In the genomic region with DNA sequence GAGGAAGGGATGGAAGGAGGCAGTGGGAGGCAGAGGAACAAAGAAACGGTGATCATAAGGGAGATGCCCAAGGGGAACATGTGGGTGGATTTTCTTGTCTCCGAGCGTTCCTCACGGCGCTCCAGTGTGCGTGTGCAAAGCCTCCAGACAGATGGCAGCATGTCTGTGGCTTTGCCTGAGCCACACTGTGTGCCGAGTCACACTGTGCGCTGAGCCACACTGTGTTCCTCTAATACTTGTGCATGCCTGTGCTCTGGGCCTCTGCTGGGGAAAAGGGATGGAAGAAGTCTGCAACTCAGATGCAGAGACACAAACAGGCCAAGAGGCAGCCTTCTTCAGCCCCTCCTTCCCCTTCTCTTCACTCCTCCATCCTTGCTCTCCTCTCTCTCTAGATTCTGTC, we compare ENCODE assay signal across 20 mouse cellular contexts. TPM values are rescaled to one million over a fixed set of nuclear protein-coding genes. Genes with fewer than 3 reads are reported as not detected.
DNase-seq lines count a peak whose midpoint lies in the region; ATAC-seq and TF ChIP-seq lines count a peak whose summit lies in the region.
"Had no signal": no experiment of that assay in that cellular context is flagged by ENCODE, and none has a peak within 500 bp of the region (broad histone marks: within the 10 kb centered on the region; RNA-seq: fewer than 3 reads in every experiment).

No protein-coding gene starts in this region.

- no peak for TF ChIP-seq RAD21 in MEL (IDR thresholded peaks at IDR 0.05; ENCODE audit: low read depth, low read length)

- H3K9me3 ChIP-seq in liver, embryonic 13.5 days (replicated peaks) = no peaks in the 10 kb centered on the region
- H3K9me3 ChIP-seq in liver, embryonic 11.5 days (ENCODE audit: control insufficient read depth, low read length) = no peaks in the 10 kb centered on the region
- no peaks in the 10 kb centered on the region for H3K9me3 ChIP-seq in MEL (replicated peaks; ENCODE audit: insufficient read depth, low read length)
- no peaks in the 10 kb centered on the region for H3K9me3 ChIP-seq in embryonic facial prominence, embryonic 13.5 days
- H3K9me3 ChIP-seq in limb, embryonic 13.5 days = no peaks in the 10 kb centered on the region
- H3K9me3 ChIP-seq: hindbrain, embryonic 10.5 days had no signal

- no peak for TF ChIP-seq POLR2A in MEL (IDR thresholded peaks at IDR 0.05; ENCODE audit: control insufficient read depth in 1 of 2, insufficient read depth in 1 of 2, low read depth in 1 of 2, low read length in 2 of 2, poor library complexity in 1 of 2)

- no peak for TF ChIP-seq CTCF in MEL (IDR thresholded peaks at IDR 0.05 in 2 of 3, conservative IDR thresholded peaks at IDR 0.05 in 1 of 3; ENCODE audit: control insufficient read depth in 1 of 3, insufficient read depth in 1 of 3, low read depth in 2 of 3, low read length in 3 of 3, poor library complexity in 1 of 3, severe bottlenecking in 1 of 3)

- H3K9ac ChIP-seq in liver, embryonic 13.5 days = no peak overlapping the region; the same call in 1 of the 2 replicates
- H3K9ac ChIP-seq in liver, embryonic 11.5 days (ENCODE audit: low read depth, low read length) = no peak overlapping the region
- no peak overlapping the region for H3K9ac ChIP-seq in MEL (ENCODE audit: control insufficient read depth, low read depth, low read length, poor library complexity, severe bottlenecking)
- no peak overlapping the region for H3K9ac ChIP-seq in embryonic facial prominence, embryonic 13.5 days
- H3K9ac ChIP-seq in limb, embryonic 13.5 days = peak overlapping the region; percentile 45; the same call in 1 of the 2 replicates

- H3K79me2 ChIP-seq in MEL (ENCODE audit: control insufficient read depth, insufficient read depth, low read length, poor library complexity) = peaks cover 1% of the 10 kb centered on the region; the same call in 1 of the 2 replicates

- peaks cover 31% of the 10 kb centered on the region for H3K36me3 ChIP-seq in liver, embryonic 13.5 days
- H3K36me3 ChIP-seq in liver, embryonic 11.5 days (ENCODE audit: control insufficient read depth, insufficient read depth, low read length) = no peaks in the 10 kb centered on the region
- H3K36me3 ChIP-seq in MEL (ENCODE audit: control insufficient read depth in 1 of 2, insufficient read depth in 2 of 2, low read length in 2 of 2) = peaks cover 0 to 10% of the 10 kb centered on the region in 2 experiments; a peak in 2 of 4 replicates
- no peaks in the 10 kb centered on the region for H3K36me3 ChIP-seq in embryonic facial prominence, embryonic 13.5 days
- no peaks in the 10 kb centered on the region; the same call in 1 of the 2 replicates for H3K36me3 ChIP-seq in limb, embryonic 13.5 days
- H3K36me3 ChIP-seq: hindbrain, embryonic 10.5 days had no signal

- peaks cover 9% of the 10 kb centered on the region; the same call in 1 of the 2 replicates for H3K27me3 ChIP-seq in liver, embryonic 13.5 days
- peaks cover 23% of the 10 kb centered on the region for H3K27me3 ChIP-seq in liver, embryonic 11.5 days (replicated peaks; ENCODE audit: control insufficient read depth, insufficient read depth, low read length)
- no peaks in the 10 kb centered on the region for H3K27me3 ChIP-seq in MEL (ENCODE audit: control insufficient read depth in 1 of 2, insufficient read depth in 2 of 2, low read length in 2 of 2)
- H3K27me3 ChIP-seq in embryonic facial prominence, embryonic 13.5 days = peaks cover 36% of the 10 kb centered on the region
- peaks cover 30% of the 10 kb centered on the region for H3K27me3 ChIP-seq in limb, embryonic 13.5 days

- WGBS in liver, embryonic 13.5 days (ENCODE audit: insufficient replicate concordance) = 76% methylated on average over 8 of the region's 8 CpGs
- 70% methylated on average over 8 of the region's 8 CpGs for WGBS in liver, embryonic 11.5 days
- 59% methylated on average over 8 of the region's 8 CpGs for WGBS in embryonic facial prominence, embryonic 13.5 days
- 74% methylated on average over 8 of the region's 8 CpGs for WGBS in limb, embryonic 13.5 days

- H3K27ac ChIP-seq in liver, embryonic 13.5 days = peak overlapping the region; percentile 44
- H3K27ac ChIP-seq in liver, embryonic 11.5 days (ENCODE audit: low read depth, low read length) = no peak overlapping the region
- no peak overlapping the region for H3K27ac ChIP-seq in MEL (ENCODE audit: control insufficient read depth, low read depth, low read length)
- peak overlapping the region; percentile 57; the same call in 1 of the 2 replicates for H3K27ac ChIP-seq in embryonic facial prominence, embryonic 13.5 days
- H3K27ac ChIP-seq in limb, embryonic 13.5 days = peak overlapping the region; percentile 52; the same call in 1 of the 2 replicates
- H3K27ac ChIP-seq: hindbrain, embryonic 10.5 days; kidney, postnatal 0 days had no signal

- H3K4me1 ChIP-seq in liver, embryonic 13.5 days (replicated peaks) = peaks cover 84% of the 10 kb centered on the region
- peaks cover 23% of the 10 kb centered on the region for H3K4me1 ChIP-seq in liver, embryonic 11.5 days (replicated peaks; ENCODE audit: control insufficient read depth, insufficient read depth, low read length)
- peaks cover 8 to 10% of the 10 kb centered on the region in 2 experiments for H3K4me1 ChIP-seq in MEL (ENCODE audit: control insufficient read depth in 1 of 2, insufficient read depth in 2 of 2, low read length in 2 of 2)
- peaks cover 54% of the 10 kb centered on the region for H3K4me1 ChIP-seq in embryonic facial prominence, embryonic 13.5 days
- peaks cover 40% of the 10 kb centered on the region for H3K4me1 ChIP-seq in limb, embryonic 13.5 days

- H3K4me2 ChIP-seq in liver, embryonic 13.5 days = no peak overlapping the region
- no peak overlapping the region for H3K4me2 ChIP-seq in liver, embryonic 11.5 days
- H3K4me2 ChIP-seq in embryonic facial prominence, embryonic 13.5 days = no peak overlapping the region
- no peak overlapping the region for H3K4me2 ChIP-seq in limb, embryonic 13.5 days (replicated peaks)
- H3K4me2 ChIP-seq: midbrain, embryonic 11.5 days had no signal

- DNase-seq in liver, embryonic 13.5 days = no peak
- no peak for DNase-seq in liver, embryonic 11.5 days (ENCODE audit: low spot score)
- no peak for DNase-seq in MEL (ENCODE audit: low read depth, low spot score)
- DNase-seq in embryo, embryonic 10.5 days (ENCODE audit: low spot score) = no peak
- DNase-seq in adrenal gland, postnatal 14 days = no peak
- no peak for DNase-seq in thymus, adult 18-20 months
- DNase-seq: B cell, adult 2 months; cerebellum, adult 9-10 months; gastrocnemius, postnatal 36 days; kidney, adult 18-20 months; retina, postnatal 1 day; right cerebral cortex, postnatal 4 days; thymus, postnatal 25 days had no signal

- no peak for ATAC-seq in liver, embryonic 13.5 days (ENCODE audit: low read depth)
- ATAC-seq in liver, embryonic 11.5 days (replicated peaks; ENCODE audit: low FRiP score) = no peak
- ATAC-seq in embryonic facial prominence, embryonic 13.5 days (ENCODE audit: insufficient number of reproducible peaks, insufficient read depth, low FRiP score, low TSS enrichment, low read depth) = no peak
- ATAC-seq in limb, embryonic 13.5 days (ENCODE audit: low FRiP score, low read depth) = no peak
- ATAC-seq: forebrain, embryonic 14.5 days had no signal

- TF ChIP-seq EP300 in MEL (IDR thresholded peaks at IDR 0.05; ENCODE audit: low read depth in 1 of 2, low read length in 2 of 2) = no peak

- no peak overlapping the region for H3K4me3 ChIP-seq in liver, embryonic 13.5 days (replicated peaks)
- no peak overlapping the region for H3K4me3 ChIP-seq in liver, embryonic 11.5 days (ENCODE audit: low read depth, low read length)
- H3K4me3 ChIP-seq in MEL (ENCODE audit: control insufficient read depth in 1 of 2, insufficient read depth in 1 of 2, low read depth in 2 of 2, low read length in 2 of 2) = no peak overlapping the region
- no peak overlapping the region for H3K4me3 ChIP-seq in embryonic facial prominence, embryonic 13.5 days
- no peak overlapping the region for H3K4me3 ChIP-seq in limb, embryonic 13.5 days
- H3K4me3 ChIP-seq: erythroblast, embryonic 14.5 days; hindbrain, embryonic 10.5 days had no signal

RNA-seq across cellular contexts. Expression of a gene that starts 6.0 kb away (rescaled TPM):
- 20.1 and 20.2 TPM in 2 replicates for polyA plus RNA-seq in liver, embryonic 13.5 days (2015; fragmentation: Nextera tagmentation; extraction: Ambion mirVana)
- 12.6 and 17.2 TPM in 2 replicates for polyA plus RNA-seq in liver, embryonic 11.5 days (2014; fragmentation: Nextera tagmentation; extraction: Ambion mirVana)
- total RNA-seq in MEL (2012; rRNA removed) = 17.9 and 18.7 TPM in 2 replicates
- polyA plus RNA-seq in MEL (2012; ENCODE audit: insufficient read depth in 1 of 2, insufficient read length in 2 of 2, low read depth in 1 of 2, low replicate concordance in 2 of 2, missing spikeins in 1 of 2) = 10 to 100 TPM in 1 of 2 experiments, not detected in 1; 22.3 TPM
- polyA plus RNA-seq in embryonic facial prominence, embryonic 13.5 days (2015; fragmentation: Nextera tagmentation; extraction: Ambion mirVana) = 11.5 and 12.8 TPM in 2 replicates
- 16.2 and 16.5 TPM in 2 replicates for polyA plus RNA-seq in limb, embryonic 13.5 days (2015; fragmentation: Nextera tagmentation; extraction: Ambion mirVana)
- 8.3 and 13.0 TPM in 2 replicates for total RNA-seq in adrenal gland, postnatal 14 days (2021)

RNA-seq across cellular contexts. Expression of a gene that starts 6.7 kb away (rescaled TPM):
- 2.1 and 2.2 TPM in 2 replicates for polyA plus RNA-seq in liver, embryonic 13.5 days (2015; fragmentation: Nextera tagmentation; extraction: Ambion mirVana)
- 5.0 and 6.2 TPM in 2 replicates for polyA plus RNA-seq in liver, embryonic 11.5 days (2014; fragmentation: Nextera tagmentation; extraction: Ambion mirVana)
- total RNA-seq in MEL (2012; rRNA removed) = 0.77 and 0.78 TPM in 2 replicates
- polyA plus RNA-seq in MEL (2012; ENCODE audit: insufficient read depth in 1 of 2, insufficient read length in 2 of 2, low read depth in 1 of 2, low replicate concordance in 2 of 2, missing spikeins in 1 of 2) = 1 to 10 TPM in 1 of 2 experiments, not detected in 1; 1.0 TPM
- 20.9 and 24.1 TPM in 2 replicates for polyA plus RNA-seq in embryonic facial prominence, embryonic 13.5 days (2015; fragmentation: Nextera tagmentation; extraction: Ambion mirVana)
- polyA plus RNA-seq in limb, embryonic 13.5 days (2015; fragmentation: Nextera tagmentation; extraction: Ambion mirVana) = 34.4 and 36.3 TPM in 2 replicates
- 2.8 and 4.1 TPM in 2 replicates for total RNA-seq in adrenal gland, postnatal 14 days (2021)

RNA-seq across cellular contexts. Expression of a gene that starts 27.0 kb away (rescaled TPM):
- polyA plus RNA-seq in liver, embryonic 13.5 days (2015; fragmentation: Nextera tagmentation; extraction: Ambion mirVana) = 186 and 197 TPM in 2 replicates
- polyA plus RNA-seq in liver, embryonic 11.5 days (2014; fragmentation: Nextera tagmentation; extraction: Ambion mirVana) = 220 and 230 TPM in 2 replicates
- total RNA-seq in MEL (2012; rRNA removed) = 206 and 259 TPM in 2 replicates
- polyA plus RNA-seq in MEL (2012; ENCODE audit: insufficient read depth in 1 of 2, insufficient read length in 2 of 2, low read depth in 1 of 2, low replicate concordance in 2 of 2, missing spikeins in 1 of 2) = 100 to 1,000 TPM in 1 of 2 experiments, not detected in 1; 500 TPM
- polyA plus RNA-seq in embryonic facial prominence, embryonic 13.5 days (2015; fragmentation: Nextera tagmentation; extraction: Ambion mirVana) = 177 and 206 TPM in 2 replicates
- polyA plus RNA-seq in limb, embryonic 13.5 days (2015; fragmentation: Nextera tagmentation; extraction: Ambion mirVana) = 168 and 181 TPM in 2 replicates
- total RNA-seq in adrenal gland, postnatal 14 days (2021) = 164 and 190 TPM in 2 replicates

RNA-seq across cellular contexts. Expression of a gene that starts 27.8 kb away (rescaled TPM):
- 131 and 132 TPM in 2 replicates for polyA plus RNA-seq in liver, embryonic 13.5 days (2015; fragmentation: Nextera tagmentation; extraction: Ambion mirVana)
- 102 and 103 TPM in 2 replicates for polyA plus RNA-seq in liver, embryonic 11.5 days (2014; fragmentation: Nextera tagmentation; extraction: Ambion mirVana)
- total RNA-seq in MEL (2012; rRNA removed) = 95.1 and 107 TPM in 2 replicates
- 100 to 1,000 TPM in 1 of 2 experiments, not detected in 1; 133 TPM for polyA plus RNA-seq in MEL (2012; ENCODE audit: insufficient read depth in 1 of 2, insufficient read length in 2 of 2, low read depth in 1 of 2, low replicate concordance in 2 of 2, missing spikeins in 1 of 2)
- 72.6 and 75.4 TPM in 2 replicates for polyA plus RNA-seq in embryonic facial prominence, embryonic 13.5 days (2015; fragmentation: Nextera tagmentation; extraction: Ambion mirVana)
- 78.4 and 82.4 TPM in 2 replicates for polyA plus RNA-seq in limb, embryonic 13.5 days (2015; fragmentation: Nextera tagmentation; extraction: Ambion mirVana)
- total RNA-seq in adrenal gland, postnatal 14 days (2021) = 50.7 and 59.3 TPM in 2 replicates

RNA-seq across cellular contexts. Expression of a gene that starts 30.4 kb away (rescaled TPM):
- 5.3 and 5.6 TPM in 2 replicates for polyA plus RNA-seq in liver, embryonic 13.5 days (2015; fragmentation: Nextera tagmentation; extraction: Ambion mirVana)
- 6.1 and 6.2 TPM in 2 replicates for polyA plus RNA-seq in liver, embryonic 11.5 days (2014; fragmentation: Nextera tagmentation; extraction: Ambion mirVana)
- total RNA-seq in MEL (2012; rRNA removed) = 1.3 TPM in 2 replicates
- polyA plus RNA-seq in MEL (2012; ENCODE audit: insufficient read depth in 1 of 2, insufficient read length in 2 of 2, low read depth in 1 of 2, low replicate concordance in 2 of 2, missing spikeins in 1 of 2) = 1 to 10 TPM in 1 of 2 experiments, not detected in 1; 3.4 TPM
- polyA plus RNA-seq in embryonic facial prominence, embryonic 13.5 days (2015; fragmentation: Nextera tagmentation; extraction: Ambion mirVana) = 1.3 TPM in 2 replicates
- 0.64 and 0.87 TPM in 2 replicates for polyA plus RNA-seq in limb, embryonic 13.5 days (2015; fragmentation: Nextera tagmentation; extraction: Ambion mirVana)
- 2.8 TPM in 2 replicates for total RNA-seq in adrenal gland, postnatal 14 days (2021)

Comparison
In these comparisons a context has a peak if more than half of its experiments do, and no peak if none do; other contexts are left out.
1. H3K27ac ChIP-seq: peak in liver, embryonic 13.5 days (single experiment), embryonic facial prominence, embryonic 13.5 days (single experiment) and limb, embryonic 13.5 days (single experiment); none in liver, embryonic 11.5 days (single experiment) and MEL (single experiment).